Mouse (Mus musculus): ENCODE measurements around the gene Prr19. TPM values are rescaled to one million over a fixed set of nuclear protein-coding genes. Genes with fewer than 3 reads are reported as not detected.
A peak's percentile ranks its signal among the peaks of the same experiment; 100 is the strongest.

The Prr19 gene
- total and polyA plus RNA-seq, 2 experiments, result not detected

- H3K79me2 ChIP-seq (ENCODE audit: control insufficient read depth, insufficient read depth, low read length), result peaks cover 4% of the 10 kb centered on the region; the same call in 1 of the 2 replicates
- TF ChIP-seq CTCF (IDR thresholded peaks at IDR 0.05; ENCODE audit: low read depth, low read length) (no peak), POLR2A (IDR thresholded peaks at IDR 0.05; ENCODE audit: extremely low read depth, insufficient read depth, low read length) (no peak)
- no peaks in the 10 kb centered on the region for H3K27me3 ChIP-seq (ENCODE audit: control insufficient read depth, insufficient read depth, low read length)
- H3K27ac ChIP-seq (replicated peaks; ENCODE audit: insufficient read depth, low read depth, low read length), result no peak overlapping the region
- H3K4me1 ChIP-seq (ENCODE audit: control insufficient read depth, insufficient read depth, low read length), result peaks cover 10% of the 10 kb centered on the region
- no peak for DNase-seq (ENCODE audit: extremely low read depth, low read depth, low spot score)
- peaks cover 13% of the 10 kb centered on the region for H3K36me3 ChIP-seq (ENCODE audit: control insufficient read depth, insufficient read depth, low read length)
- H3K9ac ChIP-seq (ENCODE audit: low read depth, low read length), result no peak overlapping the region
- H3K4me3 ChIP-seq (ENCODE audit: insufficient read depth, low read depth, low read length), result no peak overlapping the region
- 94% methylated on average over 20 of the region's 20 CpGs for WGBS
Observed at GRCm38 (mm10) chr7:25285511-25286238, 15.5 kb upstream of the Prr19 start.

- H3K36me3 ChIP-seq (ENCODE audit: control insufficient read depth, insufficient read depth, low read length), result peaks cover 15% of the 10 kb centered on the region
- no peak overlapping the region for H3K4me3 ChIP-seq (ENCODE audit: insufficient read depth, low read depth, low read length)
- no peak overlapping the region for H3K27ac ChIP-seq (replicated peaks; ENCODE audit: insufficient read depth, low read depth, low read length)
- H3K9ac ChIP-seq (ENCODE audit: low read depth, low read length), result no peak overlapping the region
- 88% methylated on average over 8 of the region's 8 CpGs for WGBS
- TF ChIP-seq POLR2A (IDR thresholded peaks at IDR 0.05; ENCODE audit: extremely low read depth, insufficient read depth, low read length), result no peak
- no peak for TF ChIP-seq CTCF (IDR thresholded peaks at IDR 0.05; ENCODE audit: low read depth, low read length)
- no peak for DNase-seq (ENCODE audit: extremely low read depth, low read depth, low spot score)
- H3K4me1 ChIP-seq (ENCODE audit: control insufficient read depth, insufficient read depth, low read length), result peaks cover 7% of the 10 kb centered on the region
- peaks cover 4% of the 10 kb centered on the region; the same call in 1 of the 2 replicates for H3K79me2 ChIP-seq (ENCODE audit: control insufficient read depth, insufficient read depth, low read length)
- no peaks in the 10 kb centered on the region for H3K27me3 ChIP-seq (ENCODE audit: control insufficient read depth, insufficient read depth, low read length)
Observed at GRCm38 (mm10) chr7:25286989-25287388, 14.2 kb upstream of the Prr19 start.

DNA sequence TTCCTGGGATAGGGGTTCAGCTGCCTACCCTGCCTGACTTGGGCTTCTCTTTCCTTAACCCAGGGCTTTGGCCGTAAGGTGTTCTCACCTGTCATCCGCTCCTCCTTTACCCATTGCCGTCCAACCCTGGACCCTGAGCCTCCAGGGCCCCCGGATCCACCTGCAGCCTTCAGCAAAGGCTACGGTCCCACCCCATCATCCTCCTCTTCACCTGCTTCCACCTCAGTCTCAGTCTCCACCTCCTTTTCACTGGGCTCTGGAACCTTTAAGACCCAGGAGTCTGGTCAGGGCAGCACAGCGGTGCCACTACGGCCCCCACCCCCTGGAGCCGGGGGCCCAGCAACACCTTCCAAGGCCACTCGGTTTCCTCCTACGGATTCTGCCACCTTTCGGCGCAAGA, 13.2 kb upstream of the Prr19 start:
- H3K4me3 ChIP-seq (ENCODE audit: insufficient read depth, low read depth, low read length), result no peak overlapping the region
- 97% methylated on average over 12 of the region's 12 CpGs for WGBS
- peaks cover 4% of the 10 kb centered on the region for H3K4me1 ChIP-seq (ENCODE audit: control insufficient read depth, insufficient read depth, low read length)
- no peaks in the 10 kb centered on the region for H3K79me2 ChIP-seq (ENCODE audit: control insufficient read depth, insufficient read depth, low read length)
- peaks cover 16% of the 10 kb centered on the region for H3K36me3 ChIP-seq (ENCODE audit: control insufficient read depth, insufficient read depth, low read length)
- H3K27me3 ChIP-seq (ENCODE audit: control insufficient read depth, insufficient read depth, low read length), result no peaks in the 10 kb centered on the region
- no peak overlapping the region for H3K27ac ChIP-seq (replicated peaks; ENCODE audit: insufficient read depth, low read depth, low read length)
- TF ChIP-seq POLR2A (IDR thresholded peaks at IDR 0.05; ENCODE audit: extremely low read depth, insufficient read depth, low read length), result no peak
- TF ChIP-seq CTCF (IDR thresholded peaks at IDR 0.05; ENCODE audit: low read depth, low read length), result no peak
- no peak for DNase-seq (ENCODE audit: extremely low read depth, low read depth, low spot score)
- H3K9ac ChIP-seq (ENCODE audit: low read depth, low read length), result no peak overlapping the region

DNA sequence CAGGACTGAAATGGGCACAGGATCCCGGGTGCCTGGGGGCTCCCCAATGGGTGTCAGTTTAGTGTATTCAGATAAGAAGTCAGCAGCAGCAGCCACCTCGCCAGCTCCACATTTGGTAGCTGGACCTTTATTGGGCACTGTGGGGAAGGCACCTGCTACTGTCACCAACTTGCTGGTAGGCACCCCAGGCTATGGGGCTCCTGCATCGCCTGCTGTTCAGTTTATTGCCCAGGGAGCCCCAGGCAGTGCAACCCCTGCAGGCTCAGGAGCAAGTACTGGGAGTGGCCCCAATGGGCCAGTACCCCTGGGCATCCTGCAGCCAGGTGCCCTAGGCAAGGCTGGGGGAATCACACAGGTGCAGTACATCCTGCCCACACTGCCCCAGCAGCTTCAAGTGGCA, 12.5 kb upstream of the Prr19 start:
- 95% methylated on average over 3 of the region's 3 CpGs for WGBS
- no peak for DNase-seq (ENCODE audit: extremely low read depth, low read depth, low spot score)
- H3K4me3 ChIP-seq (ENCODE audit: insufficient read depth, low read depth, low read length), result no peak overlapping the region
- TF ChIP-seq POLR2A (IDR thresholded peaks at IDR 0.05; ENCODE audit: extremely low read depth, insufficient read depth, low read length) (no peak), CTCF (IDR thresholded peaks at IDR 0.05; ENCODE audit: low read depth, low read length) (no peak)
- H3K27me3 ChIP-seq (ENCODE audit: control insufficient read depth, insufficient read depth, low read length), result no peaks in the 10 kb centered on the region
- no peak overlapping the region for H3K9ac ChIP-seq (ENCODE audit: low read depth, low read length)
- no peaks in the 10 kb centered on the region for H3K79me2 ChIP-seq (ENCODE audit: control insufficient read depth, insufficient read depth, low read length)
- H3K4me1 ChIP-seq (ENCODE audit: control insufficient read depth, insufficient read depth, low read length), result no peaks in the 10 kb centered on the region
- no peak overlapping the region for H3K27ac ChIP-seq (replicated peaks; ENCODE audit: insufficient read depth, low read depth, low read length)
- H3K36me3 ChIP-seq (ENCODE audit: control insufficient read depth, insufficient read depth, low read length), result peaks cover 17% of the 10 kb centered on the region

- H3K27ac ChIP-seq (replicated peaks; ENCODE audit: insufficient read depth, low read depth, low read length), result no peak overlapping the region
- H3K9ac ChIP-seq (ENCODE audit: low read depth, low read length), result no peak overlapping the region
- peaks cover 17% of the 10 kb centered on the region for H3K36me3 ChIP-seq (ENCODE audit: control insufficient read depth, insufficient read depth, low read length)
- 0 out of 2 replicates have a peak, but pooled peaks have one; percentile 10 for TF ChIP-seq CTCF (IDR thresholded peaks at IDR 0.05; ENCODE audit: low read depth, low read length)
- no peak for TF ChIP-seq POLR2A (IDR thresholded peaks at IDR 0.05; ENCODE audit: extremely low read depth, insufficient read depth, low read length)
- no peaks in the 10 kb centered on the region for H3K79me2 ChIP-seq (ENCODE audit: control insufficient read depth, insufficient read depth, low read length)
- no peaks in the 10 kb centered on the region for H3K27me3 ChIP-seq (ENCODE audit: control insufficient read depth, insufficient read depth, low read length)
- no peaks in the 10 kb centered on the region for H3K4me1 ChIP-seq (ENCODE audit: control insufficient read depth, insufficient read depth, low read length)
- H3K4me3 ChIP-seq (ENCODE audit: insufficient read depth, low read depth, low read length), result no peak overlapping the region
- WGBS, result 100% methylated on average over 3 of the region's 3 CpGs
- DNase-seq (ENCODE audit: extremely low read depth, low read depth, low spot score), result no peak
Observed at GRCm38 (mm10) chr7:25289925-25290324, 11.3 kb upstream of the Prr19 start.

- no peak for DNase-seq (ENCODE audit: extremely low read depth, low read depth, low spot score)
- Histone ChIP-seq H3K9ac (ENCODE audit: low read depth, low read length) (no peak overlapping the region), H3K27me3 (ENCODE audit: control insufficient read depth, insufficient read depth, low read length) (no peaks in the 10 kb centered on the region)
Observed at GRCm38 (mm10) chr7:25290463-25290862, 10.7 kb upstream of the Prr19 start.

More at GRCm38 (mm10) chr7:25290463-25290862, 10.7 kb upstream of the Prr19 start:
- no peak overlapping the region for H3K4me3 ChIP-seq (ENCODE audit: insufficient read depth, low read depth, low read length)
- H3K36me3 ChIP-seq (ENCODE audit: control insufficient read depth, insufficient read depth, low read length), result peaks cover 17% of the 10 kb centered on the region
- H3K4me1 ChIP-seq (ENCODE audit: control insufficient read depth, insufficient read depth, low read length), result no peaks in the 10 kb centered on the region
- no peak overlapping the region for H3K27ac ChIP-seq (replicated peaks; ENCODE audit: insufficient read depth, low read depth, low read length)
- 100% methylated on average over 1 of the region's 1 CpGs for WGBS
- no peaks in the 10 kb centered on the region for H3K79me2 ChIP-seq (ENCODE audit: control insufficient read depth, insufficient read depth, low read length)
- no peak for TF ChIP-seq CTCF (IDR thresholded peaks at IDR 0.05; ENCODE audit: low read depth, low read length)
- TF ChIP-seq POLR2A (IDR thresholded peaks at IDR 0.05; ENCODE audit: extremely low read depth, insufficient read depth, low read length), result no peak
